Mouse (Mus musculus): Measurements from ENCODE around the gene Epha2. TPM values are rescaled to one million over a fixed set of nuclear protein-coding genes. Genes with fewer than 3 reads are reported as not detected.

Epha2 gene
- total RNA-seq, 2 experiments from 2014 or later = 1.3 to 1.7 TPM

DNA sequence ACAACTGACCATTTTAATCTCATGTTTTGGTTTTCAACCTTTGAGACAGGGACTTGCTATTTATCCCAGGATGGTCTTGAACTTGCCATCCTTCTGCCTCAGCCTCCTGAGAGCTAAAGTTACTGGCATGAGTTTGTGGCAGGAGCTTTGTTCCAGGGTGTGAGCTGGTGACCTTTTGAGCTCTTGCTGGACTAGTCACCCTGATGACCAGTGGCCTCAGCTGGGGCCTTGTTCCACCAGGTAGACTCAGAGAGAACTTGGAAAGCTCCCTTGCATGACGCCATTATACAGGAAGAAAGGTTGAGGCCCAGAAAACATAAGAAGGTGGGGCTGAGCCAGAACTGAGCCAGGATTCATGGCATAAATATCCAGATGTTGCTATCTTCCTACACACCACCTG is 20.6 kb upstream of the Epha2 start:
- no peak for DNase-seq

DNA sequence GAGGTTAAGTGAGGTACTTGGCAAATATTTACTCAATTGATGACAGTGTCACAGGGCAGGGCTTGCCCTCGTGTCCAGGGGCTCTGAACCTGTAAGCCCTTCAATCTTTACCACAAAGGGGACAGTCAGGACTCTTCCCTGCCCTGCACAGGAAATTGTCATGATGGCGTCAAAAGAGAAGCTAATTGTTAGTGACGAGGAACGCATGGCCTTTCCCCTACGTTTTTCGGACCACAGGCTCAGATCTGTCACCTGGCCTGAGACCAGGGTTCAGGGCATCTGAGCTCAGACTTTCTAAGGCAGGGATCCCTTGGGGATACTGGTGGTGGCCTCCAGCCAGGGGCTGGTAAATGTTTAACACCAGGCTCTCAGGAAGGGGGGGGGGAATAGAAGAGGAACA is 19.9 kb upstream of the Epha2 start:
- DNase-seq = no peak

DNA sequence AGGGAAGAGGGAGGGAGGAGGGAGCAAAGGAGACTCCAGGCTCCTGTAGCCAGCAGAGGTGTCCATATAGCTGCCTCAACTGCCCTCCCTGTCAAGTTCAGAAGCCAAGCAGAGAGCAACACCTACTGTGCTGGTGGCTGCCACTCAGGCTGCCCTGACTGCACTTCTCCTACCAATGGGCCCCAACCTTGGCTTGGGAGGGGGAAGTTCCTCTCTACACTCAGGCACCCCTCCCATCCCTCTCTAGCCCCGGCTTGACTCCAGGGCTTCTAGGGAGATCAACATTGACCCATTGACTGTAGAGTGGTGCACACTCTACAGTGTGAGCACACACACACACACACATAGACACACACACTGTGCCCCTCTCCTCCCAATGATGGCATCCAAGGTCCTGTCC is 19.5 kb upstream of the Epha2 start:
- no peak for DNase-seq

DNA sequence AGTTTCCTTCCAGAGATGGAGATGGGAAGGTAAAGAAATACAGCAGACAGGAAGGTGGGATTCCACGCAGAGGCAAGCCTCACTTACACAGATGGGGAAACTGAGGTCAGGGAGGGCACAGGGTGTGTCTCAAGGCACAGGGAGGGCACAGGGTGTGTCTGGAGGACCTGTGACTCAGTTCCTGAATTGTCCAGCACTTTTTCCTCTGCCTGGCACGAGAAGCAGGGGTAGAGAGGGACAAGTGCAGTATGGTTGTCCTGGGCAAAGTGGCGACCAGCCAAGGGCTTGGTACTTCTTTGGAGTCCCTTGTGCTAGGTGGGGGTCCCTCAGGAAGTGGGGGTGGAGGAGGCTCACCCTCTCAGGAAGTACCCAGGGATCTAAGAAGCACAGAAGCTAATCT is 19.0 kb upstream of the Epha2 start:
- DNase-seq = no peak

DNA sequence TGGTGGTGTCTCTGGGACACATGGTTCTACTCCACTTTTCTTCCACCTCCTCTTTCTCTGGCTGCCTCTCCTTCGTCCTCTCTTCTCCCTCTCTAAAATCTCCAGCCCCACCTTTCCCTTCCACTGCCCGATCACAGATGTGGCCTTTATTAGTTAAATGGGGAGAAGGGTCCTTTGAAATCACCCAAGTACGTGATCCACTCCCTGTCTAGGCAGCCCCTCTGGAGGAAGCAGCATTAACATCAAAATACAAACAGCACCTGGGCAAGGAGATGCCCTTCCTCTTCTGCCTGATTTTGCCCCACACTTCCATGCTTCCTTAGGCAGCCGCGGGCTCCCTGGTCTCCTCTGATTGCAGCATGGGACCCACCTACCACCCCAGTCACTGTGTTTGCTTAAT is 18.4 kb upstream of the Epha2 start:
- no peak for DNase-seq

DNA sequence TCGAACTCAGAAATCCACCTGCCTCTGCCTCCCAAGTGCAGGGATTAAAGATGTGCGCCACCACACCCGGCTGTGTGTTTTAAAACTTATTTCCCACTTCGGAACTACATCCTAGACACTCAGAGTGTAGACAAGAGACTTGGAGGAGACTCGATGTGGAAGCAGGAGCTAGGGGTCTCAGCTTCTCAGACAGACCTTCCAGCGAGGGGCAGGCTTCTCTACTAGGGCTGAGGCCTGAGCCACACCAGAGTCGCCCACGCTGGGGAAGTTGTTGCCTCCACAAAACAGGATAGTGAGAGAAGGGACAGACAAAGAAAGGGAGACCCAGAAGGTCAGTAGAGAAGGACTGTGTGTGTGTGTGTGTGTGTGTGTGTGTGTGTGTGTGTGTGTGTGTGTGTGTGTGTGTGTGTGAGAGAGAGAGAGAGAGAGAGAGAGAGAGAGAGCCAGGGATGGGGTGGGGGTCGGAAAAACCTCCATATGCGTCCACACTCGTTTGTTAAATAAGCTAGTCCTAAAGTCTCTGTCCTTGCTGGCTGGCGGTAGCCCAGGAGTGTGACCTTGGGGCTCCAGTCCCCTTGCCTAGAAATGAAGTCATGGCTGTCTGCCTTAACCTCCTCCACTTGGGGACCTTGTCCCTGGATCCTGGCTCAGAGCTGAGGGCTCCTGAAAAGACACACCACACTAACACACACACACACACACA is 17.7 kb upstream of the Epha2 start:
- no peak for DNase-seq

DNA sequence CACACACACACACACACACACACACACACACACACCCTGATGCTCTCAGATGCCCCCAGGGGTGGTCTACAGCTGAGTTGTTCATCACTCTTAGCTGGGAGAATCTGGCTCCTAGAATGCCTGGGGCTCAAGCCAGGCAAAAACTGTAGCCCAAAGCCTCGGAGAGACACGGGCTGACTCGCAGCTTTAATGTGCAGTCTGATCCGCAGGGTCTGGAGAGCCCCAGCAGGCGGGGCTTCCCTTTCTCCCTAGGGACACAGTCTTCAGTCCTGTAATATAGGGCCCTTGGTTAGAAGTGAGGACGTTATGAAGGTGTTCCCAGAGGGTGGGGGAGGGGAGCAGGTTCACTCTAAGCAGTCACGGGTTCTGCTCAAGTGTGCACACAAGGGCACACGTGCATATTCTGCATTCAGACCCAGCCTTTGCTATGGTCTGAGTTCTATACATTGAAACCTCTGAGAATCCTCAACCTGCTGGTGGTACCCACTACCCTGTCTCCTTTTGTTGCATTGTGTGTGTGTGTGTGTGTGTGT is 17.1 kb upstream of the Epha2 start:
- DNase-seq = no peak

DNA sequence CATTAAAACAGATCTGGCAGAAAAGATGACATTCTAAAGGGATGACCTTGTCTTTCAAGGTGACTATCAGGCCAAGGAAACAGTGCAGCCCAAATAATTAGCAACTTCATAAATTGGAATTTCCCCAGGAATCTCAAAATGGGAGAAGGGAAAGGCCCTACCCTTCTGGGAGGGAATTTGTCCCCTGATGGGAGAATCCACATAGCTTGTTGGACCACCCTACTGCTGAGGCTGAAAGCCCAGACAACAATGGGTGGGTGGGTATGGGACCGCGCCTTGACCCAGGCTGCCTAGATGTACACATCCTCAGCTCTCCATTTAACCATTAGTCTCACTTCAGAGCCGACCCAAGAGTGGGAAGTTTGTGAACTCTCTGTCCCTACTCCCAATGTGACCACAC is 16.6 kb upstream of the Epha2 start:
- no peak for DNase-seq

DNA sequence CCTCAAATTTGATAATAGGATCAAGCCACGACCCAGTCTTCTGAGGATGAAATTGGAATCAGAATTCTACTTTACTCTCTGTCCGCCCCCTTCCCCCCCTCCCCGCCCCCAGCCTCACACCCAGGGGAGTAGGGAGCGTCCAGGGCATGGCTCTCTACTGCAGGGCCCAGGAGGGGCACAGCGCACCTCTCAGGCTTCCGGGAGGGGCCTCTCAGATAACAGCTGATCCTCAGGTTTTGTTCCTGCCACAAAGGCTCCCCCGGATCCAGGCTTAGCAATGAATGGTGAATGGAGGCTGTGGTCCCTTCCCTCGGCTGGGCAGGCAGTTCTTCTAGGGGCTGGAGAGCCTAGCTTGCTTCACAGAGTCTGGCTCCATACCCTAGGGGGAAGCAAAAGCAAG is 15.9 kb upstream of the Epha2 start:
- no peak for DNase-seq

DNA sequence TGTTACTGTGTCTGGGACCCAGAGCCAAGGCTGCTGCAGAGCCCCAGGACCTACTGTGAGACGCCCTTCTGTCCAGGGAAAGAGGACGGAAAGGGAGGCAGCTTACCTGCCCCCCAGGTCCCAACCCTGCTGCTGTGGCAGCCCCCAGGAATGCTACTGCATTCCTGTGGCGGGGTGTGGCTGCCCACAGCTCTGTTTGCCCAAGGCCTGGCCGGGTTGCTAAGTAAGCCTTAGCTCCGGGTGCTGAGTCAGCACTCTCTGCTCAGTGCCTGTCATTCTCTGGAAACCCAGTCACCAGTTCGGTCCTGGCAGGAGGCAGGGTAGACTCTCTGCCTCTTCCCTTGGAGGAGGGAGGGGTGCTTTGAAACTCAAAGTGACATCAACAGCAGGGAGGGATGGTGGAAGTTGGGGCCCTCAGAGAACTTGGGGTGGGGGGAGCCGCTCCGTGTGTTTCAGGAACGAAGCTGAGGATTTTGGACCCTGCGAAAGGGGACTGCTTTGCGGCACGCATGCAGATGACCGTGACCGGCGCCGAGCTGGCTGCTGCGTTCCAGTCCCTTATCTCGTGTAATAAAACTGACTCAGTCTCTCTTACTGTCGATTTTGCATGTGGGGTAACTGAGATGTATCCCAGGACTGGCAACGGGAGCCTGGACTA is 14.1 kb upstream of the Epha2 start:
- no peak for DNase-seq

DNA sequence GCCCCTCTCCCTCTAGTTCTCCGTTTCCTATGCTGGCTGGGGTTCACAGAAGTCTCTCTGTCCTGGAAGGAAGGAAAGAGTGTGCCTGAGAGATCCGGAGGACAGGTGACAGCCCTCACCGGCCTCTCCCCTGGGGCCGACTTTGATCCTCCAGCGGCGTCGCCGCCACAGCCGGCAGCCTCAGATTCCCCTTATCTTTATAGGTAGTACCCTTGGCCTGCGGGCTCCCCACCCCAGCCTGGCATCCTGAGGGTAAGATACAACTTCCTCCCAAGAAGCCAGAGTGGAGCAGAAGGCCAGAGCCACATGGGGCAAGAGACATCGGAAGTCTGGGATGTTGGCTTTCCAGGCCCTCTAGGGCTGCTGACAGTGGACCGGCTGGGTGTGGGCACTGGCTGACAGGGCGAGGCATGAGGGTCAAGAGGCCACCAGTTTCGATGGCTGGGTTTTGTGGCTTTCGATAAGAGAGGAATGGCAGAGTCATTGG is 13.5 kb upstream of the Epha2 start:
- no peak for DNase-seq

DNA sequence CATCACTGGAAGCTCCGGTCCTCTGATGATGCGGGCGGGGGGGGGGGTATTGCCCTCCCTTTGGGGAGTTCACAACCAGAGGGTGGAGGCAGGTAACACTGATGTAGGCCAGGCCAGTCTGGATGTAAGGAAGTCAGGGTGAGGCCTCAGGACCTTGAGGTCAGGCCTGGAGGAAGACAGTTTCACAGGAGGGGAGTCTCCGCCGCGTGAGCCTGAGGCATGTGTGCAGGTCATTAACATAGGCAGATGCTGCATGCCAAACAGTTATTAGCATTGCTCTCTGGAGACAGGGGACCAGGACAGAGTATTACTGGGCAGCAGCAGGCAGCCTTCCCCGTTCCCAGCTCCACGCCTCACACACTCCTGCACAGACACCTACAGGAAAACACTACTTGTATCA is 12.9 kb upstream of the Epha2 start:
- DNase-seq = no peak

DNA sequence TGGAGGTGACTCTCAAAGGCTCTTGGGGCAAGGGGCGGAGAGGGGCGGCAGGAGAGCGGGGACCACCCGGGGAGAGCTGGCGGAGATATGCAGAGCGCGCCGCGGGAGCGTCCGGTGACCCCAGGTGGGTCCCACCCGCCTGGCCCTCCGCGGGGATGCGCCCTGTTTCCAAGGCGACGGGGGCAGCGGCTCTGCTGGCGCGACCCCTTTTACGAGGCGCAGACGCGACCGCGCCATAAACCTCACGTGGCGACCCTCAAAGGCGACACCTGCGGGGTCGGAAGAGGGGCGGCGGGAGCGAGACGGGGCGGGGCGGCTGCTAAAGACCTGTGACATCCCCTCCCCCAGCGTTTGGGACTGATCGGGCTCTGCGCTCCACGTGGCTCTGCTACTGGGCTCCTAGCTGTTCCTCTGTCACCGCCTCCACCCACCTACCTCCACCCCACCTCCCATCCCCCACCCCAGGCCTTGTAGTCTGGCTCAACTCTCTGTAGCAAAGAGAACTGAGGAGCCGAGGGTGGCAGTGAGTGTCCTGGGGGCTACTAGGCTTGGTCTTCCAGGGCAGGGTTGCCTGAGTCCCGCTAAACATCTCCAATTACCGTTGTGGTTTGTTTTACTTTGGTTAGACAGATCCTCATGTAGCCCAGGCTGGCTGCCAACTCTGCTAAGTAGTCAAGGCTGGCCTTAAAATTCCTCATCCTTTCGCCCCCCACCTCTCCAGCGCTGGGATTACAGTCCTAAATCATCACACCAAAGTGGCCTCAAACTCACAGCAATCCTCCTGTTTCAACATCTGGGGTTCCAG is 9.3 kb upstream of the Epha2 start:
- no peak for DNase-seq

DNA sequence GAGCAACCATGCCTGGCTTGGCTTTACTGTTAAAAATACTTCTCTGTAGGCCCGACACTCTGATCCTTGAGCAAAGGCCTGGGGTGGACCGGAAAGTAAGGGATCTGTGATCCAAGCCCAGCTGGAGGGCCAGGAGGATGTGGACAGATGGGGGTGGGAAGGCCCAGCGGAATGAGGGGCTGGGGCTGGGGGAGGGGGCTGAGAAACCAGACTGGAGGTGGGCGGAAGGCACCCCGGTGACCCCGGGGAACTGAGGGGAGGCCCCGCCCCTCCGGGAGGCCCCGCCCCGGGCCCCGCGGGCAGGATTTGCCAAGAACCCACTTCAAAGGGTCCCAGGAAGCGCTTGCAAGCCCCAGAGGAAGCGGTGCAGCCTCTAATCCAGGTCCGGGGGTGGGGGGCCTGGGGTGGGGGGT is 5.3 kb upstream of the Epha2 start:
- DNase-seq = no peak

DNA sequence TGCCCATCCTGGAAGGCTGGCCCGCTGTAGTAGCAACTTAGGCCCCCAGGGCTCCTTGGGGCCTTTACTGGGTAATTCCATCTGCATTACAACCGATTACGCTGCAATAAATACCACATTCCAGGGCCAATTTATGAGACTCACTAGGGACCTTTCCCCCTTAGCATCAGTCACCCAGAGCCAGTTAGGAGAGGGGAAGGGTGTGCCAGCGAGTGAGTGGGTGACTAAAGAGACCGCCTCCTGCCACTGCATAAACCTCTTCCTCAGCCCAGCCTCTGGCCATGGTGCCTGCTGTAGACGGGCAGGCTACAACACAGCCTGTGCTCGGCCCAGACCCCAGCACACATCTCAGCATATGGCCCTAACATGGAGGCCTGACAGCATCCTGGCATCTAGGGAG is 3.1 kb upstream of the Epha2 start:
- DNase-seq = no peak

DNA sequence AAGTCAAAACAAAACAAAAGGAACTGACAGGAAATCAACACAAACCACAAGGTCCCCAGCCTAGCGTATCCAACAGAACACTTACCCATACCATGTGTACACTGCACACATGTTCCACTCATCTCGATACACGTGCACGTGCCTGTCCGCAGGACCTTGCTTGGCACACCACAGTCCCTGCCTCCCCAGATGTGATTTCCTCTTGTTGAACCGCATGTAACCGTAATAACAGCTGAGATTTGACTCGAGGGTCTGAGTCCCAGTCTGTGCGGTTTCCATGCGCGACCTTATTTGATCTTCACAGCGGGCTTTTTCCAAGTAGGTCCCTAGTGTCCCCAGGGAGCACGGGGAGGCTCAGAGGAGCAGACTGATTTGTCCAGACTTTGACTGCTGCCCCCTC is 1.7 kb upstream of the Epha2 start:
- DNase-seq = no peak

DNA sequence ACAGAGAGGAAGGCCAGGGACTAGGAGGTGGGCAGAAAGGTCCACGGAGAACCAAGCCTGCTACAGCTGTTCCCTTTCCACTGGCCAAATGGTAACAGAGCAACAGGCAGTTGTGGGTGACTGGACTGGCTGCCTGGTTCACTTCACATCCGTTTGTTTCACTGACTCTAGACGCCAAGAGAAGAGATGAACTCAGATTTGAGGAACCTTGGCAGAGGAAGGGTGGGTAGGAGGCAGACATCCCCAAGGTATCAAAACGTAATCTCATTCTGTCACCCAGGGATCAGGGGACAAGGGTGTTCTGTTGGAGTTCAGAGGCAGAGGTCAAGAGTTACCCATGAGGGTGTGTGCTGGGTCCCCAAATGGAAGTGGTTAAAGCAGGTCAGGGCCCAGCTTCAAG is 844 bp upstream of the Epha2 start:
- no peak for DNase-seq

DNA sequence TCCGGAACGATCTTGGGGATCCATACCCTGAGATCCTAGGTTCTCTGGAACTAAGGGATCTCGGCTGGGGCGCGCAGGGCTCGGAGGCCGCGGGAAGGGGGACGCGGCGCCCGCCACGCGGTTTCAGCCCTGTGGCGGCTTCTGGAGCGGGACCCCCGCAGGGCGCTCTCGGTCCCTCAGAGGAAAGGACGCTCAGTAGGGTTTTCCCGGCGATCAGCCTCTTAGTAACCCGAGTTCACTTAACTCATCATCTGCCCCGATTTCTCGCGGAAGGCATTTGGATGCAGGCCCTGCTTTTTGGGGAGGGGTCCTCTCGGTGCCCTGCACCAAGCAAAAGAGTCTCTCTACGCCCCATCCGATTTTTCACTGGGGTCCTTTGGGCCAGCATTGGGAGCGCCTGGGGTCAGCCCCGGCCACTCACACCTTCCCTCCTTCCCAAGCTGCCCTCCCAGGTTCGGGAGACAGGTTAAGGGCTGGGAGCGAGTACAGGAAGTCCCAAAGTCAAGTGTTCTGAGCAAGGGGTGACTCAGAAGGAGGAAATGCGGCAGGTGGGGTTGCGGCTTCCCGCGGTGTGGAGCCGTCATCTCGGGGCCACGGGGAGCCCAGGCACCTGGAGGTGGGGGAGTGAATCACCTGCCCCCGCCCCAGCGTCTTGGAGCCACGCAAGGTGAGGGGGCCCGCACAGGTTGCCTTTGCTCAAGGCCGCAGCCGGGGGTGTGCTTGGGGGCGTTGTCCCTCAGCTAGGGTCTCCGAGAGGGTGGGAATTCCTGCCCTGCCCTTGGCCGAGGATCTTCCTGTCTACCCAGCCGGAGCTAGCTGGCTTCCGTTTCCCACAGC is 769 bp downstream of the Epha2 start:
- DNase-seq = no peak

DNA sequence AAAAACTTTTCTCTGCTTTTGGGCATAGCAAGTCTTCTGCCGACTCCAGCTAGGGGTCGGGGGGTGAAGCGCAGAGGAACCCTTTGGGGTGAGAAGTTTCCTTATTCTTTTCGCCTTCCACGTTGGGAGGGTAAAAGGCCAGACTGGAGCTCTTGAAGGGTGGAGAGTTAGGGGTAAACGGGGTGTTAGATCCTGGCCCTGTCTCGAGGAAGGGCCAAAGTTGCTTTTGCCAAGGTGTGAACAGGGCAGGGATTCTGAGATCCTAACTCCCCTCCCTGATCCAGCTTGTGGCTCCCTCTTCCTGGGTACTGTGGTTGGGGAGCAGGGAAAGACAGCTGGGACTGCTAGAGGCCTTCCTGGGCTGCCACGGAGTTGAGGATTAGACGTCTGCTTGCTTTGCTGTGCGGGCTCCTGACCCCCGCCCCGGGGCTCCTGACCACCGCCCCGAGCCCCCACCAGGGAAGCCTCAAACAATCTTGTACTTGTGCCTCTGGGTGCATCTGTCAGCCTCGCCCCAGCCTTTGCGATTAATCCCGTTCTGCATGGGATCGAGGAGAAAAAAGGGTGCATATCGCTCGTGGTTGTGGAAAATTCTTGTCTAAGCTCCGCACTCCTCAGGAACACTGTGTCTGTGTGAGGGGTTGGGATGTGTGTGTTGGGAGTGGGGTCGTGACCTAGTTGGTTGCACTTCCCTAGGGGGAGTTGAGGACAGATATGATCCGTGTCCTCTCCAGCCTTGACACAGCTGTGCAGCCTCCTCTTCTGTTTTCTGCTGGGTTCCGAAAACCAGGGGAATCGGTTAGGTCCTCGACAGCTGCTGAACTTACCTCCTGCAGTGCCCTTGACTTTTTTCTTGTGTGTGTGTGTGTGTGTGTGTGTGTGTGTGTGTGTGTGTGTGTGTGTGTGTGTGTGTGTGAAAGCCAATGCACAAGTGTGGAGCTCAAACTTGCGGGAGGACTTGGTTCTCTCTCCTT is 1.7 kb downstream of the Epha2 start:
- no peak for DNase-seq

DNA sequence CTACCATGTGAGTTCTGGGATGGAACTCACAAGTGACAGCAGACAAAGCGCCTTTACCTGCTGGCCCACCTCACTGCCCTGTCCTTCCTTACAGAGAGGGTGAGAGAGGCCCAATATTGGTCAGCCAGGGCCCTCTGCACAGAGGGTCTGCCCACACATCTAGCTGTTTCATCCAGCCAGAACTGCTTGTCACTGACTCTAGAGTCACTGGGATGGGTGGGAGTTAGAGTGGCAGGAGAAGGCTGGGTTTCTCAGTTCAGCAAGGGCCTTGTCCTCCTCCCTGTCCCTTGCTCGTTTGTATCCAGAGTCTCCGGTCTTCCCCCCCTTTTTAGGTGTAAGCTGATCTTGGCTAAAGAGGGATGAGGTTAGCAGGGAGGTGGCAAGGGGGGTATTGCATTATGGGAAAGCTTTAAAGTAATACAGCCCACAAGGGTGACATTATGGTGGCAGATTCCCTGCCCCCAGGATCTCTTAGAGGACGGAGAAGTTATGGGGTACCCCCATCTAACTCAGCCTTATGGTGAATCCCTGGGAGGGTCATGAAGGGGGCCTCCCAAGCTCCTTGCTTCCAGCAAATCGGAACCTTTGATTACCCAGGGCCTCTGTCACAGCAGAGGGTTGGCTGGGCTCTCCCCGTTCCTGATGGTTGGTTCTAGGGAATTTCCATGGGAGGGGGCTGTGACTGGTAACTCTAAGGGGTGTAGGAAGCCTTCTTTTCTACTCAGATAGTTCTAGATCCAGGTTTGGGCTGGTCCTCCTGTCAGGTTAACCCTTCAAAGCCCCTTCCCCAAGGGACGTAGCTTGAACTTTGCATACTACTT is 2.6 kb downstream of the Epha2 start:
- DNase-seq = no peak

All from layer of hippocampus, postnatal 36 days (tissue).